Mouse (Mus musculus): Measurements from ENCODE around the gene Veph1. TPM values are rescaled to one million over a fixed set of nuclear protein-coding genes. Genes with fewer than 3 reads are reported as not detected.

Gene Veph1
- polyA plus RNA-seq, 1 experiment, result not detected

DNA sequence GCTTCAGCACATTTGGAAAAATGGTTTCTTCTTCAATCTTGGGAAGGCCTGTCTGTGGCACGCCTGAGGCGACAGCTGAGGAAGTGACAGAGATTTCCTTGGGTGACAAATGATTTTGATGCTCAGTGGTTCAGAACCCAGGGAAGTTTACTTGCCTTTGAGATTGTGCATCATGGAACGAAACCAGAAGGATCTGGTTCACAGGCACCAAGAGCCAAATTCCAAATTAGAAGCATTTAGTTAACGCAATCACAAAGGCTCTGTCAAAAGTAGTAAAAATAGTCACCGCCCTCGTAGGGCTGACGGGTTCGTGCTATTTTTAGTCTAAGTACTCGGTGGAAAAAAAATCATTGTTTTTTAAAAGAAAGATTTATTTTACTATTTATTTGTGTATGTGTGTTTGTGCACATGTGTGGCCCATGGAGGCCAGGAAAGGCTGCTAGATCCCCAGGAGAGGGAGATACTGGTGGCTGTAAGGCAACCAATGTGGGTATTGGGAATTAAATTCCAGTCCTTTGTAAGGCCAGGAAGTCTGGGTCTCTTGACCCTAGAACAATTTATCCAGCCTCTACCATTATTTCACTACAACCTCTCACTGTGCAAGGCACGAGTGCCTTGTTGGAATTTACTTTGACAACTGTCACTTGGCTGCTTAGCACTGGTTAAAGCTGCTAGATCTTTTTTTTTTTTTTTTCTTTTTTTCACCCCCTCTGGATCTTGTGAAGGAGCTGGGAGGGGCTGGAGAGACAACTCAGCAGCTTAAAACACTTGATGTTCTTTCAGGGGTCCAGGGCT is 246.3 kb downstream of the Veph1 start:
- WGBS, result 76% methylated on average over 10 of the region's 10 CpGs
- Histone ChIP-seq H3K4me3 (ENCODE audit: control insufficient read depth, insufficient read depth, low read length) (no peak overlapping the region), H3K4me1 (replicated peaks; ENCODE audit: control insufficient read depth, insufficient read depth, low read length) (no peaks in the 10 kb centered on the region), H3K27ac (ENCODE audit: control insufficient read depth, insufficient read depth, low read length) (no peak overlapping the region), H3K36me3 (ENCODE audit: control insufficient read depth, insufficient read depth, low read length) (no peaks in the 10 kb centered on the region), H3K27me3 (ENCODE audit: control insufficient read depth, insufficient read depth, low read length) (no peaks in the 10 kb centered on the region)
- DNase-seq, result no peak
- TF ChIP-seq POLR2A (IDR thresholded peaks at IDR 0.05; ENCODE audit: control insufficient read depth, extremely low read depth, insufficient read depth, low read length, poor library complexity), result no peak
- TF ChIP-seq CTCF (IDR thresholded peaks at IDR 0.05; ENCODE audit: borderline replicate concordance, control insufficient read depth, extremely low read depth, insufficient read depth, low read length, poor library complexity), result no peak

DNA sequence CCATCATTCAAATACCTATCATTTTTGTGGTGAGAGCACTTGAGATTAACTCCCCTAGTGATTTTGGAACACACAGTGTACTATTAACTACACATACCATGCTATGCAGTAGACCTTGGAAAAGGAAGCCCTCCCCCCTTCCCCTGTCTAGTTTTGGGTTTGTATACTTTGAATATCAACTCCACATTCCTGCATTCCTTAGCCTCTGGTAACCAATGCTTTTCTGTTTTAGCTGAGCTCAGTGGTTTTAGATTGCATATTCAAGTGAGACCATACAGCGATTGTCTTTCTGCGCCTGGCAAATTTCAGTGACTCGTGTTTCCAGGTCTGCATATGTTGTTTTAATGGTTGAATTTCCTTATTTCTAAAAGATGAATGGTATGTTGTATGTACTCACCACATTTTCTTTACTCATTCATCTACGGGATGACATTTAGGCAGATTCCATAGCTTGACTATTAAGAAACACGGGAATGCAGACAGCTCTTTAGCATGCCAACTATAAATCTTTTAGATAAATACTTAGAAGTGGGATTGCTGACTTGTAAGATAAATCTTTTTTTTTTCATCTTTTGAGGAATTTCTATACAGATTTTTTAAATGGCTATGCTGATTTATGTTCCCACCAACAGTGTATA is 255.7 kb downstream of the Veph1 start:
- no peaks in the 10 kb centered on the region for H3K36me3 ChIP-seq (ENCODE audit: control insufficient read depth, insufficient read depth, low read length)
- no peak overlapping the region for H3K4me3 ChIP-seq (ENCODE audit: control insufficient read depth, insufficient read depth, low read length)
- 87% methylated on average over 5 of the region's 5 CpGs for WGBS
- no peak overlapping the region for H3K27ac ChIP-seq (ENCODE audit: control insufficient read depth, insufficient read depth, low read length)
- H3K27me3 ChIP-seq (ENCODE audit: control insufficient read depth, insufficient read depth, low read length), result no peaks in the 10 kb centered on the region
- TF ChIP-seq POLR2A (IDR thresholded peaks at IDR 0.05; ENCODE audit: control insufficient read depth, extremely low read depth, insufficient read depth, low read length, poor library complexity) (no peak), CTCF (IDR thresholded peaks at IDR 0.05; ENCODE audit: borderline replicate concordance, control insufficient read depth, extremely low read depth, insufficient read depth, low read length, poor library complexity) (no peak)
- DNase-seq, result no peak
- H3K4me1 ChIP-seq (replicated peaks; ENCODE audit: control insufficient read depth, insufficient read depth, low read length), result no peaks in the 10 kb centered on the region

DNA sequence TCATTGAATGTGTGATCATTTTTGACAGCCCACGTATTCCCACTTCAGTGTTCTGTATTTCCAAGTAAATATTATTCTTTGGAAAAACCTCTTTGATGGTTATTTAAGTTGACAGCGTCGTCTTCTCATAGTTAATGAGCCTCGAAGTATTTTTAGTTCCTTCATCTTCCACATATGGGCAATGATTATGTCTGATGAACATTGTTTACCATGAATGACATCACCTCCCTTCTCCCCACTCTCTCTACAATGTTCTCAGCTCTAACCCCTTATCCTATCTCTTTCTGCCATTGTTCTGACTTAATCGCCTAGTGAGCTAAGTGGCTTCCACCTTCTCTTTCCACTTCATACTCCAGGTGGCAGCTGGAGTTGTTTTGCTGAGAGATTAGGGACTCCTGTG is 261.4 kb downstream of the Veph1 start:
- Histone ChIP-seq H3K27me3 (ENCODE audit: control insufficient read depth, insufficient read depth, low read length) (no peaks in the 10 kb centered on the region), H3K4me3 (ENCODE audit: control insufficient read depth, insufficient read depth, low read length) (no peak overlapping the region), H3K36me3 (ENCODE audit: control insufficient read depth, insufficient read depth, low read length) (no peaks in the 10 kb centered on the region), H3K4me1 (replicated peaks; ENCODE audit: control insufficient read depth, insufficient read depth, low read length) (no peaks in the 10 kb centered on the region), H3K27ac (ENCODE audit: control insufficient read depth, insufficient read depth, low read length) (no peak overlapping the region)
- no peak for DNase-seq
- TF ChIP-seq CTCF (IDR thresholded peaks at IDR 0.05; ENCODE audit: borderline replicate concordance, control insufficient read depth, extremely low read depth, insufficient read depth, low read length, poor library complexity) (no peak), POLR2A (IDR thresholded peaks at IDR 0.05; ENCODE audit: control insufficient read depth, extremely low read depth, insufficient read depth, low read length, poor library complexity) (no peak)
- WGBS, result 94% methylated on average over 5 of the region's 5 CpGs

DNA sequence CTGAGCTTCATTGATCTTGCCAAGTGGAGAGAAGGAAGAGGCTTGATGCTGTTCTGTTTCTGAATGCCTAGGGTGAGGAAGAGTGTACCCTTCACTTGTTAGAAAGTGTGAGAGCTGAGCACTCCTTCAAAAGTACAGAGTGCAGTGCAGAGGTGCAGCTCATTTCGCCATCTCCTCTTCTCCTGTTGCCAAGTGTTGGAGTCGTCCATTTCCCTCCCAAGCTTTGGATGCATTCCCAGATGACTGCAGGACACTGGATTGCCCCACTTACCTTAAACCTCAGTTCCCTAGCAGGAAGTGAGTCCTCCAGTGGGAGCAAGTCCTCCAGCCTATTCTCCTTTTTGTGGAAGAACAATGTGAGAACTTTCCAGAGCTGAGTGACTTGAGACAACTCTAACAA is 263.3 kb downstream of the Veph1 start:
- DNase-seq, result no peak
- H3K4me1 ChIP-seq (replicated peaks; ENCODE audit: control insufficient read depth, insufficient read depth, low read length), result no peaks in the 10 kb centered on the region
- no peaks in the 10 kb centered on the region for H3K27me3 ChIP-seq (ENCODE audit: control insufficient read depth, insufficient read depth, low read length)
- H3K4me3 ChIP-seq (ENCODE audit: control insufficient read depth, insufficient read depth, low read length), result no peak overlapping the region
- 79% methylated on average over 2 of the region's 2 CpGs for WGBS
- no peak overlapping the region for H3K27ac ChIP-seq (ENCODE audit: control insufficient read depth, insufficient read depth, low read length)
- no peaks in the 10 kb centered on the region for H3K36me3 ChIP-seq (ENCODE audit: control insufficient read depth, insufficient read depth, low read length)
- TF ChIP-seq POLR2A (IDR thresholded peaks at IDR 0.05; ENCODE audit: control insufficient read depth, extremely low read depth, insufficient read depth, low read length, poor library complexity) (no peak), CTCF (IDR thresholded peaks at IDR 0.05; ENCODE audit: borderline replicate concordance, control insufficient read depth, extremely low read depth, insufficient read depth, low read length, poor library complexity) (no peak)

DNA sequence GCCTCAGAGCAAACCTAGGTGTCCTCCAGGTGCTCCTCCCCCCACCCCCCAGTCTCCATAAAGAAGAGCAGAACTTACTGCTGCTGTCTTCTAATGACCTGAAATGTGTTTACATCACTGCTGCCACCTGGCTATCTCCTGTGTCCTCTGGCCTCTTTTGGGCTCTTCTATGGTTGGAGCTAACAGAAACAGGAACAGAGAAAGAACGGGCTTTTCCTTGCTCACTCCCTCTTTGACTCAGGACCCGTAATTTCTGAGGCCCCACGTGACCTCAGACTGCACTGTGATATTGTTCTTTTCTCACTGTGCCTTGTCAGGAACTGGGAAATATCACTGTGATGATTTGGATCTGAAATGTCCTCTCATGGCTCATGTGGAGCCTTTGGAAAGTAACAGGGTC is 271.2 kb downstream of the Veph1 start:
- H3K4me1 ChIP-seq (replicated peaks; ENCODE audit: control insufficient read depth, insufficient read depth, low read length), result no peaks in the 10 kb centered on the region
- H3K4me3 ChIP-seq (ENCODE audit: control insufficient read depth, insufficient read depth, low read length), result no peak overlapping the region
- H3K36me3 ChIP-seq (ENCODE audit: control insufficient read depth, insufficient read depth, low read length), result no peaks in the 10 kb centered on the region
- 86% methylated on average over 3 of the region's 3 CpGs for WGBS
- DNase-seq, result no peak
- H3K27ac ChIP-seq (ENCODE audit: control insufficient read depth, insufficient read depth, low read length), result no peak overlapping the region
- TF ChIP-seq POLR2A (IDR thresholded peaks at IDR 0.05; ENCODE audit: control insufficient read depth, extremely low read depth, insufficient read depth, low read length, poor library complexity) (no peak), CTCF (IDR thresholded peaks at IDR 0.05; ENCODE audit: borderline replicate concordance, control insufficient read depth, extremely low read depth, insufficient read depth, low read length, poor library complexity) (no peak)
- H3K27me3 ChIP-seq (ENCODE audit: control insufficient read depth, insufficient read depth, low read length), result no peaks in the 10 kb centered on the region

DNA sequence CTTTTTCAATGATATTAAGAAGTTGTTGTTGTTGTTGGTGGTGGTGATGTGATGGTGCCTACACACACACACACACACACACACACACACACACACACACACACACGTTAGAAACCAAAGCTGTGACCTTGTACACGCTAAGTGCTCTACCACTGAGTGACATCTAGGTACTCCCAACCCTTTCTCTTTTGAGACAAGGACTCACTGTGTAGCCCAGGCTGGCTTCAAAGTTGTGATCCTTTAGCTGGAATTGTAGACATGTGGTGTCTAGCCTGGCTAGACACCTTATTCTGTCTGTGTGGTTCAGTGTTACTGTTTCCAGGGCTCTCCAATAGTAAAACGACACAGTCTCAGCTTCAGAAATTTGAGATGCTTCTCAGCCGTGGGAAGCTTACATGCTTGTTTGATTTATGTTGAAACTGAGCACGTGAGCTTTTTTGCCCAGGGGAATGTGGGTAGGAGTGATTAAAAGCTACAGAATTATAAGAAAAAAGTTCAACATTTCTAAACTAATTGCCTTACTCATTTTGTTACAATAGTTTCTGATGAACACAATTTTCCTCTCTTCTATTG is 272.3 kb downstream of the Veph1 start:
- no peaks in the 10 kb centered on the region for H3K4me1 ChIP-seq (replicated peaks; ENCODE audit: control insufficient read depth, insufficient read depth, low read length)
- H3K27me3 ChIP-seq (ENCODE audit: control insufficient read depth, insufficient read depth, low read length), result no peaks in the 10 kb centered on the region
- no peak overlapping the region for H3K27ac ChIP-seq (ENCODE audit: control insufficient read depth, insufficient read depth, low read length)
- H3K36me3 ChIP-seq (ENCODE audit: control insufficient read depth, insufficient read depth, low read length), result no peaks in the 10 kb centered on the region
- DNase-seq, result no peak
- TF ChIP-seq POLR2A (IDR thresholded peaks at IDR 0.05; ENCODE audit: control insufficient read depth, extremely low read depth, insufficient read depth, low read length, poor library complexity), result no peak
- TF ChIP-seq CTCF (IDR thresholded peaks at IDR 0.05; ENCODE audit: borderline replicate concordance, control insufficient read depth, extremely low read depth, insufficient read depth, low read length, poor library complexity), result no peak
- 87% methylated on average over 5 of the region's 5 CpGs for WGBS
- no peak overlapping the region for H3K4me3 ChIP-seq (ENCODE audit: control insufficient read depth, insufficient read depth, low read length)
